Mouse (Mus musculus) heart, adult 2 months (tissue): ENCODE measurements around the gene Tollip.

Source experiments
- CTCF ChIP-seq: fragments of 200-600 bp; IDR thresholded peaks from 2 replicates; pipeline ENCODE4 v1.8.1; 2022; ENCODE audit warnings: antibody characterized with exemption, mild to moderate bottlenecking, moderate library complexity
- EP300 ChIP-seq: fragments of 200-500 bp; IDR thresholded peaks from 2 replicates; pipeline ENCODE4 v1.6.1; 2011; ENCODE audit warnings: low read depth, low read length, control low read depth; ENCODE audit not compliant: insufficient read depth
- POLR2A ChIP-seq: fragments of 200-500 bp; IDR thresholded peaks from 2 replicates; pipeline ENCODE4 v1.6.1; 2011; ENCODE audit warnings: mild to moderate bottlenecking, low read depth, low read length, control low read depth; ENCODE audit not compliant: insufficient read depth

GRCm38 (mm10) chr7:141948906-141949798 lies 30.8 kb upstream of the Tollip start, which contains the start of gene Brsk2:
- no peak for TF ChIP-seq CTCF
- no peak for TF ChIP-seq POLR2A
- TF ChIP-seq EP300: no peak
